Mouse (Mus musculus) thymus, adult 2 months (tissue): ENCODE data around the gene Spaca6.

Experiments
- CTCF ChIP-seq: fragments of 200-500 bp; IDR thresholded peaks from 2 replicates; pipeline ENCODE4 v1.5.1; 2012; ENCODE audit warnings: mild to moderate bottlenecking, control low read depth, low read length, moderate library complexity, borderline replicate concordance; ENCODE audit not compliant: control insufficient read depth, poor library complexity, insufficient read depth; ENCODE audit errors: extremely low read depth
- POLR2A ChIP-seq: fragments of 200-500 bp; IDR thresholded peaks from 2 replicates; pipeline ENCODE4 v1.6.1; 2012; ENCODE audit warnings: mild to moderate bottlenecking, low read length, control low read depth, moderate library complexity; ENCODE audit not compliant: control insufficient read depth, poor library complexity, insufficient read depth; ENCODE audit errors: extremely low read depth

- TF ChIP-seq CTCF = no peak
- no peak for TF ChIP-seq POLR2A
Measured at GRCm38 (mm10) chr17:17879347-17879746, 52.4 kb downstream of the Spaca6 start.
